Mouse (Mus musculus) right cerebral cortex, postnatal 10 days (tissue): ENCODE measurements around the gene Dvl2.
"Not testable (repeated sequence)": the region's sequence is repeated elsewhere in the genome, so short reads cannot be mapped to it uniquely, and the experiment has no call there.

Experiments
- DNase-seq, 2 experiments: peaks; one replicate each; pipeline ENCODE4 v3.0.0; 2021; ENCODE audit warnings: low spot score in 2 of 2

Gene Dvl2

DNA sequence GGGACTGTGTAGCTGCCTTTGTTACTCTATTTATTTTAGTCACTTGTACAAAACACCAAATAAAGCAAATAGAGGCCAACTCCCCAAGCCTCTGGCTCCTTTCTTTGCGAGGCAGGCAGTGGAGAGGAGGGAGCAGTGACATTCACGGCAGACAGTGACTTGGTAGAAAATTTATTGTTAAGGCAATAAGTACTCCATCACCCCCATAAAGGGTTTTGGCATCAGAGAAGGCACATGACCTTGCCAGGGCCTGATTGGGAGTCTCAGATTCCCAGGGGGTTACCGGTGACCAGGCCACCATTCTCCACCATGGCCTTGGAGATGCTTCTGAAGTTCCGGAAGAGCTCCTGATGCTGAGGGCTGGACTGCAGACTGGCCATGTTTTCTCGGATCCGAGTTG is 9.6 kb downstream of the Dvl2 start:
- DNase-seq, result no peak

DNA sequence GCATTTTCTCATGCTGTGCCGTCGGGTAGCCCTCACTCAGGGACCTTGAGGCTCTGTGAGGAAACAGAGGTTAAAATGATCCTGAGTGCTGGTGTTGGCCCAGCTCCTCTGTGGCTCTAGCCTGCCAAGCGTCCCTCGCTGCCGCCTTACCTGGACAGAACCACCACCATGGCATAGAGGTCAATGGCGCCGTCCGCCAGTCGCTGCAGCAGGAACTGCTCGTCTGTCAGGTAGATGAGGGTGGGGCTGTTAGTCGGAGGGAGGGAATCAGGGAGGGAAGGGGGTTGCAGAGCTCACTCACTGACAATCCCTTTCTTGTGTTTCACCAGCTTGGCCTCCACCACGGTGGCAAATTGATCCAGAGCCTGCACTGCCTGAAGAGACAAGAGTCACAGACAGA is 10.2 kb downstream of the Dvl2 start:
- DNase-seq, result no peak

DNA sequence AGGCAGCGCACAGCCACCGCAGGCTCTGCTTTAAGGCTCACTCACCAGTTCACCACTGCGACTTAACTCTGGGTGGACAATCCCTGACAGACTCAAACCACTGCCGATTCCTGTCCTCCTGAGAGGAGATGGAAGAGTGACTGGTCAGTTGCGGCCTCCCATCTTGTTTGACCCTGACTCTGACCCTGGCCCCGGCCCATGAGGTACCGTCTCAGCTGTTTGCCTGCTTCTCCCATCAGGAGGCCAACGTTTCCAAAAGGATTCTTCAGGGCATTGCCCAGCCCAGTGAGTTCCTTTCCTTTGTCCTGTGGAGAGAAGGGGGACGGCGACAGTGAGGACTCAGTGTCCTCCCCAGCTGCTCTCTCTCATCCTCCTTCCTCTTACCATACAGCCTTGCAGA is 10.6 kb downstream of the Dvl2 start:
- no peak for DNase-seq

DNA sequence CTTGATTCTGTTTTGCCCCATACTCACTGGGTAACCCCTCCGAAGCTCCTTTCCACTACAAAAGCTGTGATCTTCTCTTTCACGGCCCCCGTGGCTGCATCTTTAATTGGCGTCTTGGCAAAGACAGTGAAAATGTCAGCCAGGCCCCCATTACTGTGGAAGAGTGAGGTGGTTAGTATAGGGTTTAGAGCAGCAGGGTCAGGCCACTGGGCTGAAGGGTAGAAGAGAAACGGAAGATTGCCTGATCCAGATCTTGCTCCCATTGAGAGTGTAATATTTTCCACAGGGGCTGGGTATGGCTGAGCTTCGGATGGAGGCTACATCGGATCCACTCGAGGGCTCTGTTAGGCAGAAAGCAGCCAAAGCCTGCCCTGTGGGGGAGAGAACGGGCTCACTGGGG is 12.5 kb downstream of the Dvl2 start:
- DNase-seq, result no peak

DNA sequence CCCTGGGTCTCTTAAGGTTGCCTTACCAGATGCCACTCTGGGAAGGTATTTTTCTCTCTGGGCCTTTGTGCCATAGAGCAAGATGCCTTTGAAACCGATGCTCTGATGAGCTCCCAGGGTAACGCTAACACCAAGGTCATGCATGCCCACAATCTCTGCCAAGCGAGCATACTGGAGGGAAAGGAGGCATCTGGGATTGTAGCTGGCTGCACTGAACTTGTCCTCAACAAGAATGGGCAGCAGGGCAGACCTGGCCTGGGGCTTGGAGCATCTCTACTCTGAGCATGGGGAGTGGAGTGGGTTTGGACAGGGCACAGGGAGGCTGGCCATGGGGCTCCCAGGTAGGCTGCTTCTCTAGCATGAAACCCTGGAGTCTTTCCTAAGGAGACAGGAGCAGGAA is 13.0 kb downstream of the Dvl2 start:
- DNase-seq, result no peak

DNA sequence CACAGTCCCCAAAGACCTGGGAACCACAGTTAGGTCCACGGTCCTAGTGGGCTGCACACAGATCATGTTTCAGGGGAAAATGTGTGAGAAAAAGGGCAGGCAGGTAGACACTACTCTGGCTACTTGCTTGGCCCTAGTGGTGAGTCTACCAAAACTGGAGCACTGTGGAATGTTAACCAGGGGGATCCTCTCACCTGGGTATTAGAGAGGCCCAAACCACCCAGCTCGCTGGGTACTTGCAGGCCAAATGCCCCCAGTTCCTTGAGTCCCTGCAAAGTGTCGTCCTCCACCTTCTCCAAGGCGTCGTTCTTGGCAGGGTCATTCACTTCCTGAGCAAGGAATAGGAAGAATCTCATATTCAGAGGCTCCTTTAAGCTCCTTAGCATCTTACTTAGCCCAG is 13.7 kb downstream of the Dvl2 start:
- no peak for DNase-seq

DNA sequence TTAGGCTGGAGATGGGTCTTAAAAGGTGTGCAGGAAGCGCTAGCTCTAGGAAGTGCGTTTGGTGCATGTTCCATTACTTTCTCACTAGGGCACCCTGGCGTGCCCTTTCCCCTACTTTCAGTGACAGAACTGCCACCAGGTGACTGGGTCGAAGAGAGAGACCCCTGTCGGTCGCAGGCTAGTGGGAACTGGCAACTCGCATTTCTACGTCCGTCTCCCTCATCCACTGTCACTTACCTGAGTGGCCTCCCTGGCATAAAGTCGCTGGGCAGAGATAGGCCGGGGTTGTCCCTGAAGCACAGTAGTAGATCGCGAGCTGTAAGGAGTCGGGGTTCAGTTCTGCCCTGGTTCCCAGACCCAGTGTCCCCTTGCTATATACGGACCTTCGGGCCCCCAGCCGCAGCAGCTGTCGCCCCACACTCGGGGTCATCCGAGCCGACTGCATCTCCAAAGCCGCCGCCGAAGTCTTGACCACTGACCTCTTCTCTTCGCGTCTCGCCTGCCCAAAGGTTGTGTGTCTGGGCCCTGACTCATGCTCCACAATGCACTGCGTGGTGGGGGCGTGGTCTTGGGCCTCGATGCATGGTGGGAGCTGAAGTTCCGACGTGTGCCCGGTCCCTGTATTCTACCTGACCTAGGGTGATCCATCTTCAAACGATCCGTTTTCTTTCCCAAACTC is 14.6 kb downstream of the Dvl2 start, which contains the start of gene Acadvl:
Gene Acadvl, minus strand, starts transcription at position 532 of the 679 bp plus-strand sequence.
- DNase-seq, result peak; percentile 90 to 92

DNA sequence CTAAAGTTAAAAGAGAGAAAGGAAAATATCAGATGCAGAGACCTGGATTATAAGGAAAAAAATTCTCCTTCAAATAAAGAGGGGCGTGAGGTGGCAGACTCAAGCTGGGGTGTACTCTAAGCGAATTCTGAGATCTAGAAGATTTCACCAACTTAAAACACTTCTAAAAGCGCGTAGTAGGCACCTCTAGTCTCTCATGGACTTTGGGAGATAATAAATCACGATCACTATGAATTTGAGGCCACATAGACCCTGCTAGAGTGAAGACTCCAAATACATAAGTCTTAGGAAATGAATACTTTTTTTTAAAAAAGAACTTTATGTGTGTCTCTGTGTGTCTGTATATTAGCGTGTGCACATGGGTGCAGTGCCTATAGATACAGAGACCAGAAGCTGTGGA is 15.3 kb downstream of the Dvl2 start:
- no peak for DNase-seq

DNA sequence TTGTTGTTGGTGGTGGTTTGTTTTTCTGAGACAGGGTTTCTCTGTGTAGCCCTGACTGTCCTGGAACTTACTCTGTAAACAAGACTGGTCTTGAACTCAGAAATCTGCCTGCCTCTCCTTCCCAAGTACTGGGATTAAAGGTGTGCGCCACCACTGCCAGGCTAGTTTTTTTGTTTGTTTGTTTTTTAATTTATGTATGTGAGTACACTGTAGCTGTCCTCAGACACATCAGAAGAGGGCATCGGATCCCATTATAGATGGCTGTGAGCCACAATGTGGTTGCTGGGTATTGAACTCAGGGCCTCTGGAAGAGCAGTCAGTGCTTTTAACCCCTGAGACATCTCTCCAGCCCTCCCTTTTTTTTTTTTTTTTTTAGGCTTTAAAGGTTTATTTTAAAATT is 15.8 kb downstream of the Dvl2 start:
- not testable (repeated sequence) for DNase-seq

DNA sequence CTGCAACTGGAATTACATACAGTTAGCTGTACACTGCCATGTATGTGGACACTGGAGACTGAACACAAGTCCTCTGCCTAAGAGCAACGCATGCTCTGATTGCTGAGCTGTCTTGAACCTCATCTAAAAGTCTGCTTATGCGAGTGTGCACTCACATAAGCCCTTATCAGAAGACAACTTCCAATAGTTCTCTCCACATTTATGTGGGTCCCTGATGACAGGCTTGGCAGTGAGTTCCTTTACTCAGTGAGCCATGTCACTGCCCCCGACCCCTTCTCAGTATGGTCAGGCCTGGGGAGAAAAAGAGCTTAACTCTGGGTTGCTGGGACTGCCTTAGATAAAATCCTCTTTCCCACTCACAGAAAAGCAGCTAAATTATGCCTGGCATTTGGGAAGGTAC is 16.3 kb downstream of the Dvl2 start, which contains the start of gene Dlg4:
Gene Dlg4, plus strand, starts transcription at position 274 of the 400 bp plus-strand sequence.
- no peak for DNase-seq

DNA sequence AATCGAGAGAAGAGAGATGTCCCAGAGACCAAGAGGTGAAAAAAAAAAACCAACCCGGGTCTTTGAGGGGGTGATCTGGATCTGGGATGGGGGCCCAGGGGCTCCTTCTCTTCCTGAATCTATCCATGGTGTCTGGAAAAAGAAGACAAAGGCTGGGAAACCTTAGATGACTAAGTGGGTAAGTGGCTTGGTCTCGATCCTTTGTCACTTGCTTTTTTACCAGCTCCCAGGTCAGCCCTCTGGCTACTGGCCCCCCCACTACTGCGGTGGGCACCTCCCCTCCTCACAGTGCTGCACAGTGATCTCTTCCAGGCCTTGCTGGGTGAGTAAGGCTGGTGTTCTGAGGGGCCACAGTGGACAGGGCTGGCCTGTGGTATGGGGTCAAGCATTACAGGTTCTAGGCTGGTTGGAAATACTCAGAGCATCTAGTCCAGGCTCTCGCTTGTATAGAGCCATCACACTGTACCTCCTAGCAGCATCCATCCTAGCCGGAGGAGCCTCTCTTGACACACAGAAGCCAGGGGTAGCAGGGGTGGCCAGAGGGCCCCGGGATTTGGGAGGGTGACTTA is 16.9 kb downstream of the Dvl2 start:
- DNase-seq, result no peak

DNA sequence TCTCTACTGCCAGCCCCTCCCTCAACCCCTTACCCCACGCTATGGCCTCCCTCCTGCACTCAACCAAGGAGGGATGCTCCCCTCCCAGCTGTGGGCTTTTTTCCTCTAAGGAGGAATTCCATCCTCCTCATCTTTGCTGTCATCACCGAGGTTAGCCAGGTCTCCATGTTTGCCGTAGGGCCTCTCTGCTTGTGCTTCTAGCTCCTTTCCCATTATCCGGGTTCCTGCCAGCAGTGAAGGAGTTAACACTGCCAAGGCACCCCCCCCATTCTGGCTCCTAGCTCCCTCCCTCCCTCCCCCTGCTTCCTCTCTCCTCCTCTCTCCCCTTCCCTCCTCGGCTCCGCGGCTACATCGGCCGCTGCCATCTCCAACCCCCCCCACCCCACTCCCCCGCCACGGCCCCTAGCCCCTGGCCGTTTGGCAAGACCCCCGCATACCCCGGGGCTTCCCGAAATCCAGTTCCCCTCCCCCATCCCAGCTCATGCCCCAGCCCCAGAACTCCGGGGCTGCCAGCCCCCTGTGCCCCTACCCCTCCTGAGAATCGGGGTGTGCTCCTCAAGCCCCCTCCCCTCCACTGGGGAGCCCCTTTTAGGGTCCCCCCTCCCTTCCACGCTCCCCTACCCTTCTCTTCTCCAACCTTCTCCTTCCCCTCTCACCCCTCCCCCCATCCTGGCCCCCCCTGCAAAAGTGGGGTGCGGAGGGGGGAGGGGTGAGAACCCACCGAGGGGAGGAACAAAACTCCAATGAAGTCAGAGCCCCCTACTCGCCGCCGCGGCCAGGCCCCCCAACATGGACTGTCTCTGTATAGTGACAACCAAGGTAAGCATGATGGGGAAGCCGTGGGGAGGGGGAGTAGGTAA is 18.0 kb downstream of the Dvl2 start:
- peak; percentile 89 to 92 for DNase-seq

DNA sequence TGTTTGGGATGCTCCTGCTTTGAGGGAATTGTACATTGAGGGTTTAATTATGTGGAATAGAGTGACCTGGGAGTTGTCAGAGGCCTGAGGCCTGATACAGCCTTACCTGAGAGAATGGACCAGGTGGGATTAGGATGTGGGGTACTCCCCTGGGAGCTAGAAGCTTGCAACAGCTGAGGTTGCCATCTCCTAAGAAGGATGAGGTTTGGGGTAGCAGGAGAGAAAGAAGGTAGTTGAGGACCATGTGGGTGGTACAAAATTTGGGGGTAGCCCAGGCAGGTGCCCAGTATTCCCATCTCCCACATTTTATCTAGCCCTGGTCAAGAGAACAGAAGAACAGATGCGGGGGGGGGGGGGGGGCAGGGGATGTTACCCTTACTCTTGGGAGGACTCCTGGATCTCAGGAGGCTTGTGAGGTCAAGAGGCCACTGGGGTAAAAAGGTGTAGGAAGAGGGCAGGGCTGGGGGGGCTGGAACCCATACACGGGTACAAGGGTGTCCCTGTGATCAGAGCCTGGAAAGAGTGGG is 19.2 kb downstream of the Dvl2 start:
- DNase-seq, result no peak

DNA sequence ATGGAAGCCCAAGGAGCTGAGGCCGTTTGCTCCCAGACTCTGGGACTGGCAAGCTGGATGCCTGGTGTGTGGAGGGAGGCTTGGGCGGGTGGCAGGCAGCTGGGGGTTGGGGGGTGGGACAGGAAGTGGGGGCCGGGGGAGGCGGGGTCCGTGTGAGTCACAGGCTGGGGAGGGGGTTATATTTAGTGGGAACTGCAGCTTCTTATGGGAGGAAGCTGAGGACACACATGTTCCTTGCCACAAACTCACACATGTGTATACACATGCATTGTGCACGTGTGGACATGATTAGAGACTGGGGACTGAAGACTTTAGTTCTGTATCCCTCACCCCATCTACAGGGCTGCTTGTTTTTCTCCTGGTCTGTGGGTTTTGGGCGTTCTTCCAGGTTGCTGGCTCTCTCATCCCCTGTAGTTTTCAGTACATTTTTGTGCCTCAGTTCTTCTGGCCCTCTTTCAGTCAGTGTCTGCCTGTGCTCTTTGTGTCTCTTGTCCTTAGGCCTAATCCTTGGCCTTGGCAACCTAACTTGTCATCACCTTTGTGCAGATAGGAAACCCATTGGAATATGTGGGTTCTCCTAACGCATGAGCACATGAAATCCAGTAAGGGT is 19.7 kb downstream of the Dvl2 start:
- DNase-seq, result peak; percentile 71 to 76

DNA sequence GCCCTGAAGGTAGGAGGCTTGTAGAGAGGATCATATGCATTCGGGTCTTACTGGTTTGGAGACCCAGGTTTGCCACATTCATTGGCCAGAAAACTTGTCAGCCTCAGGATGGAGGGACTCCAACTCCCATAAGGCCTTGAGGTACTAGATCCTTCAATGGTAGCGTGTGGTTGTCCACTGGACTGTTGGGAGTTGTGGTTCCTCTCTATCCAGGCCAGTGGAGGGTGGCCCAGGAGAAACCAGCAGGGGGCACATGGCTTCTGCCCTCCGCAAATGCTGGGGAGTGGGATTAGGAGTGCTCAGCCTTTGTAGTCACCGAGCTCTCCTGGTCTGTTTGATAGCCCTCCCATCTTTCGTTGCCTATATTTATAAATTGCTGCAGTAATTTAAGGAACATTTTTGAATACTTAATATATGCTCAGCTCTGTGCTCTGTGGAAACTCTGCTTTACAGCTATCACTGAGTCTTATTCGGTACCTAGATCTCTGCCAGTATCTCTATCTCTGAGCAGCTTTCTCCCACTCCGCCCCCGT is 20.4 kb downstream of the Dvl2 start:
- DNase-seq, result peak; percentile 83 to 90

DNA sequence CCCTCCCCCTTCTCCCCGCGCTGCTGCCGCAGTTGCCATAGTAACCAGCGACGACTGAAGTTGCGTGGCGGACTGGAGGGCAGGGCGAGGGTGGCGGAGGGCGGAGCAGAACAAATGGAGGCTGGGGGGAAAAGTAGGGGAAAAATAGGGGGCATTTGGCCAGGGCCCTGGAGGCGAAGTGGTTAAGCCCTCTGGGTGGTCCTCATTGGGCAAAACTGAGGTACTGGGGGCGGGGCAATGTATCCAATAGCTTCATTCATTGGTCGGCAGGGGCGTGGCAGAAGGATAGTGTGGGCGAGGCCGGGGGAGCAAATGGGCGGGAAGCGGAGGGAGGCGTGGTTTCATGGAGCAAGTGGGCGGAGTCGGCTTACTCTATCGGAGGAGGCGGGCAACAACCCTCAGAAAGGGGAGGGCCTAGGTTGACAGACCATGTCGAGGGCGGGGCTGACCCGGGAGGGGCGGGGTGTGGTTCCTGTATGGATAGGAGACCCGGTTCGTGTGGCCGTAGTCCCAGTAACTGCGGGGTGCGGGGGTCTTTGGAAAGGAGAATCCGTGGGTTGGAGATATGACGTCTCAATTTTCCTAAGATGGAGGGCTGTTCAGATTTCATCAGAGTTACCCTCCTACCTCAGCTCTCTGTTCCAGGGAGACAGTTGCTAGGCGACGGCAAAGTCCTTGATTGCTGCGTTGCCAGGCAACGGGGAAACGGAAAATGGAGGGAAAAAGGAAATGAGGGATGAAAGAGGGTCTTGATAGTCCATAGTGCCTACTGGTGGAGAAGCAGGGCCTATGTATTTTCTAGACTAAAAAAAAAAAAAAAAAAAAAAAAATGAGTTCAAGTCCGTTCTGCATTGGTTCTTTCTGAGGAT is 21.1 kb downstream of the Dvl2 start:
- DNase-seq, result peak; percentile 99

DNA sequence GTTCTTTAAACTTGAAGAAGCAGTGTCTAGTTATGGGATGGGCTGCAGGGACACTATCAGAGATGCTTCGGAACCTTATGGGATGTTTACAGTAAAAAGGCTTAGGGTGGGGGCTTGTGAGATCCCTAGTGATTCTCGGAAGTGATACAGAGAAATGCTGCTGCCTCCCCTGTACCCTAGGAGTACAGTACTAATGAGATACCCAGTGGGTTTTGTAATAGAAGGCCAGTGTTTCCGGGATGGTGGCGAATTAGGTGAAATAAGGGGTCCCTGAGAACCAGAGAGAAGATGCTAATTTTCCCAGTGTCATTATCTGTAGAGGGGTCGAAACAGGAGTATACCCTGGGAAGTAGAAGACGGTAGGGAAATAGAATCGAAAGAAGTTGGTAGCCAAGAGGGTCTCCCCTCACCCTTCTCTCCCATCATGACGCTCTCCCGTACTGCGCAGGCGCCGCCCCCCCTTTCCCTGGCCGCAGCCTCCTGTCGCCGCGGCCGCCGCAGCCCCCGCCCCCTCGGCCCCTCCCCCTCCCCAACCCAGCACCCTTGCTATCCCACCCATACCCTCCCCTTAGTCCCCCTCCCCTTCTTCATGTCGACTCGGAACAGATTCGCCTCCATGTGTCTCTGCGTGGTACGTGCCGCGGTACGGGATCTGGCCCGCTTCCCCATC is 23.2 kb downstream of the Dvl2 start:
- DNase-seq, result peak in 1 of 2 experiments; percentile 69

DNA sequence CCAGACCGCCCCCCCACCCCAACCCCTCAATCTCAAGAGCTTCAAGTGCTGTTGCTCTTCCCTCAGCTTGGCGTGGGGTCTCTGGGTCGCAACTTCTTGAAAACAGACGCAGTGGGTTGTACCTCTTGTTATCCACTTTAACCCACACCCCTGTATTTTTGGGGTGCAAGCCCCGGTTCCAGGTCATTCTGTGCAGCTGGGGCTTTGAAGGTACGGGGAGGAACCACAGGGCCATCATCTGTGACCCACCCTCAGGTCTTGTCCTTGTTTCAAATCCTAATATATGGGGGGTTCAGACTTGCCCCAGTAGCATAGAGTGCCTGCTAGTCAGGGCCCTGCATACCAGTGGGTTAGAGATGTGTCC is 23.7 kb downstream of the Dvl2 start:
- DNase-seq, result no peak

DNA sequence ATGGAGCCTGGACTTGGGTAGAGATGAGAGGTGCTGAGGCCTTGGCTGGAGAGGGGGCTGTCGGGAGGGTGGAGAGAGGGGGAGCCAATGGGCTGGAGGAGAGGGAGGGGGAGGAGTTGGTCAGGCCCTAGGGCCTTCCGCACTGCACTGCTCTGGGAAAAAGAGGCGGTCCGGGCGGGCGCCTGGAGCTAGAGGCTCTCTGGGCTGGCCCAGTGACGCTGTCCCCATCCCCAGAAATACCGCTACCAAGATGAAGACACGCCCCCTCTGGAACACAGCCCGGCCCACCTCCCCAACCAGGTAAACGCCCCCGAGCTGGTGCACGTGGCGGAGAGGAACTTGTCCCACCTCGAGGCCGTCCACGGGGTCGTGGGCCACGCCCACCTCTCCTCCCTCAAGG is 26.3 kb downstream of the Dvl2 start:
- DNase-seq, result peak; percentile 63 to 74

DNA sequence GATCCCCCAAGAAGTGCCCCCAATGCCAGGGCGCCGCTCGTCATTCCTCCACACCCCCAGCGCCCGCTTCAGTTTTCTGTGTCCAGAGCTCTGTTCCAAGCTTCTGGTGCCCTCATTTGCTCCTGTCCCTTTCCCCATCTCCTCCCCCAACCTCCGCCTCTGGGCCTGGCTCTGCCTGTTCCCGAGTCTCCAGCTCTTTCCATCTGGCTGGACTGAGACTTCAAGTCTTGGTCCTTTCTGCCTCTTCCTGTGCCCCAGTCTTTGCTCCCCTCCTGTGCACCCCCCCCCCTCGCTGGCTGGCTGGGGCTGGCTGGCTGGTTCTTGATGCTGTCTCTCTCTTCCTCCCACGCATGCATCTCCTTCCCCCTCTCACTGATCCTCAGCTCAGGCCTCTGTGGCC is 27.0 kb downstream of the Dvl2 start:
- DNase-seq, result peak; percentile 63 to 72
